Mouse (Mus musculus): Measurements from ENCODE around the gene Cep95.

DNA sequence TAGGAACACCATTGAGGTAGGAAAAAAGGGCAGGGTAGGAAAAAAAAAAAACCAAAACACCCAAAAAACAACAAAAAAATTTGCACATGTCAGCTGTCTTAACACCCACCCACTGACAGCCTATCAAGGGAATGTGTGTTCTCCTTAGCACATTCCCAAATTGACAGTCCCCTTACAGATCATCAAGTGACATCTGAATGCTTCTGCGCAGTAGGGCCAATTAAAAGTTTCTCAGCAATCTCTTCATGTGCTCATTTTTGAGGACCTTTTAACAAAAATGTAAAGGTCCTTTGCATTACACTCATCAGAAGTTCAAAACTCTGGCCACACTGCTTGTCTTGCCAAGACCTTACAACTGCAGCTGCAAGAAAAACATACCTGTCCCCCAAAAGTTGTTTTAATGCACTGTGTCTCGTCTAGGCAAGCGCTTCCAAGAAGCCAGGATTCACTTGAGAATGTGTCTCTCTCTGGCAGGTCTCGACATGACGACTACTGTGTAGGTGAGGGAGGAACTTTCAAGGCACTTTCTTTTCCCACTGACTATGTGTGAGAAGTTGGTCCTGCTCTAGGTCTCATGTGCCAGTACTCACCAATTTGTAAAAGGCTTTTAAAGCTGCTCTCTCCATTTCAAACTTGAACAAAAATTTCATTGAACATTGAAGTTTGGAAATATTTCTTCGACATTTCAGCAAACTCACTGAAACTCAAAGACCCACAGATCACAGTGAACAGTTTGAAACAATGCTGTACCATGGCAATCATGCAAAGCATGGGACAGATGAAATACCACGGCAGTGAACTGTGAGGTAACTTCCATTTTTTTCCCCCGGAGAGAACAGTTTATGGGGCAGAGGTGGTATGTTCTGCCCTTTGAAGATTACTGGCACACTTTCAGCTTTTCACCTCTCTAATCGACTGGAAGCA lies 5.9 kb upstream of the Cep95 start:
- TF ChIP-seq EP300 (IDR thresholded peaks at IDR 0.05; ENCODE audit: insufficient read depth, low read depth, low read length) (no peak), POLR2A (IDR thresholded peaks at IDR 0.05; ENCODE audit: insufficient read depth, low read depth, low read length) (no peak), CTCF (IDR thresholded peaks at IDR 0.05) (no peak)
